Mouse (Mus musculus) central nervous system, embryonic 18 days (tissue): ENCODE results near the gene Brinp2. TPM values are rescaled to one million over a fixed set of nuclear protein-coding genes. Genes with fewer than 3 reads are reported as not detected.

Source experiments
- polyA plus RNA-seq: library from polyadenylated mRNA; depleted of rRNA; stranded (reverse); fragments of >200 nt; gene quantifications from 2 replicates; pipeline ENCODE4 v1.2.3, GENCODE M21; 2012; rRNA removed

The Brinp2 gene
- 35.4 and 38.0 TPM in 2 replicates for polyA plus RNA-seq

DNA sequence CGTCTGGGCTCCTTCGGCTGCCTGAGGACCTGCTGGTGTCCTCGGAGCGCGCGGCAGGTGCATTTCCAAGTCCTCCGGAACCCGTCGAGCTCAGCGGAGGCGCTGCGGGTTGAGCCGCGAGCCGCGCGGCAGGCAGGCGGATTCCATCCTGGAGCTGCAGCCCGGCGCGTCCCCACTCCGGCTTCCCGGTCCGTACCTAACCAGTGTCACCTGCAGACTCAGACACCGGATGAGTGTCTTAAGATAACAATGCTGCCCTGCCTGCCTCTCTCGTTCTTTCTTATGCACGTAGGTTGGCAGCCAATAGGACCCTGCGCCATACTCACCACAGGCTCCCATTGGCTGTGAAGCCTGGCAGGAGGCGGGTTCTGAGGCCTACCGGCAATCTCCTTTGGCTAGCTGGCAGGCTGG lies at the start of gene Brinp2:
Brinp2 (minus strand) TSS at position 276 of the 411 bp plus-strand sequence.

DNA sequence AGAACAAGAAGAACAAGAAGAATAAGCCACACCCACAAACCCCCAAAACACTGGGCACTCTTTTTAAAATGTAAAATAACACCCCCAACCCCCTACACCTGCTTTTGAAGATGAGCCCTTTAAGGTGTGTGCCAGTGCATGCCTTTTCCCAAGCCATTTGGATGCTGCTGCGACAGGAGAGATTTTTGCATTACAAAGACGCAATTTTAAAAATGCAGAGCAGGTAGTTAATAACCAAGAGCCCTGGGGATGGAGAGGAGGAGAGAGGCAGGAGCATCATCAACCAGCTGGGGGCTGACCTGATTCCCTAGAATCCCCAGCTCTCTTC lies 5.8 kb upstream of the Brinp2 start, which contains the start of gene Astn1:
Astn1 (plus strand) TSS at position 310 of the 328 bp plus-strand sequence.

Other genes starting within 250 kb of the Brinp2 start
- gene Astn1, start 5.9 kb upstream of the Brinp2 start, polyA plus RNA-seq: 47.4 and 47.9 TPM in 2 replicates